Mouse (Mus musculus): ENCODE data around the gene Clcn2. TPM values are rescaled to one million over a fixed set of nuclear protein-coding genes. Genes with fewer than 3 reads are reported as not detected.

Gene Clcn2
- 2.1 TPM in 1 of 2 replicates, not detected in the other for polyA plus RNA-seq (2012; ENCODE audit: insufficient read depth, low replicate concordance)

- peaks cover 41% of the 10 kb centered on the region for H3K4me1 ChIP-seq
- H3K27me3 ChIP-seq (replicated peaks): peaks cover 32% of the 10 kb centered on the region
- peak; percentile 52; the same call in 1 of the 2 replicates for TF ChIP-seq FLI1 (IDR thresholded peaks at IDR 0.05; ENCODE audit: low read length)
- TF ChIP-seq GATA1 (IDR thresholded peaks at IDR 0.05; ENCODE audit: borderline replicate concordance, low read length): no peak
- H3K9me3 ChIP-seq: no peaks in the 10 kb centered on the region
- H3K36me3 ChIP-seq (replicated peaks; ENCODE audit: low read length): peaks cover 26% of the 10 kb centered on the region
- H3K4me3 ChIP-seq (replicated peaks): peak within 1 kb of the TSS; percentile 94
These were observed at the start of gene Clcn2, which contains the start of gene Polr2h for GRCm38 (mm10) chr16:20717181-20717977. Gene Clcn2, minus strand, starts transcription at chr16:20717746. Gene Polr2h, plus strand, starts transcription at chr16:20717665.

- H3K4me1 ChIP-seq: peaks cover 12% of the 10 kb centered on the region
- TF ChIP-seq GATA1 (IDR thresholded peaks at IDR 0.05; ENCODE audit: borderline replicate concordance, low read length) (no peak), FLI1 (IDR thresholded peaks at IDR 0.05; ENCODE audit: low read length) (no peak)
- peak overlapping the region; percentile 1 for H3K4me3 ChIP-seq (replicated peaks)
These were observed 47.7 kb upstream of the Clcn2 start for GRCm38 (mm10) chr16:20765244-20765643.

GRCm38 (mm10) chr16:20761681-20762080 is 44.1 kb upstream of the Clcn2 start:
- Histone ChIP-seq H3K27me3 (replicated peaks) (no peaks in the 10 kb centered on the region), H3K4me3 (replicated peaks) (no peak overlapping the region), H3K4me1 (peaks cover 26% of the 10 kb centered on the region), H3K36me3 (replicated peaks; ENCODE audit: low read length) (no peaks in the 10 kb centered on the region), H3K9me3 (no peaks in the 10 kb centered on the region)
- TF ChIP-seq FLI1 (IDR thresholded peaks at IDR 0.05; ENCODE audit: low read length) (no peak), GATA1 (IDR thresholded peaks at IDR 0.05; ENCODE audit: borderline replicate concordance, low read length) (no peak)

More at GRCm38 (mm10) chr16:20765244-20765643, 47.7 kb upstream of the Clcn2 start:
- no peaks in the 10 kb centered on the region for H3K27me3 ChIP-seq (replicated peaks)
- no peaks in the 10 kb centered on the region for H3K36me3 ChIP-seq (replicated peaks; ENCODE audit: low read length)
- no peaks in the 10 kb centered on the region for H3K9me3 ChIP-seq

- Histone ChIP-seq H3K36me3 (replicated peaks; ENCODE audit: low read length) (no peaks in the 10 kb centered on the region), H3K9me3 (no peaks in the 10 kb centered on the region), H3K4me3 (replicated peaks) (no peak overlapping the region), H3K4me1 (peaks cover 17% of the 10 kb centered on the region), H3K27me3 (replicated peaks) (peaks cover 2% of the 10 kb centered on the region)
- TF ChIP-seq GATA1 (IDR thresholded peaks at IDR 0.05; ENCODE audit: borderline replicate concordance, low read length) (no peak), FLI1 (IDR thresholded peaks at IDR 0.05; ENCODE audit: low read length) (no peak)
These were observed 39.8 kb upstream of the Clcn2 start for GRCm38 (mm10) chr16:20757385-20757784.

- Histone ChIP-seq H3K4me3 (replicated peaks) (no peak overlapping the region), H3K4me1 (peaks cover 14% of the 10 kb centered on the region), H3K9me3 (no peaks in the 10 kb centered on the region), H3K27me3 (replicated peaks) (peaks cover 3% of the 10 kb centered on the region), H3K36me3 (replicated peaks; ENCODE audit: low read length) (no peaks in the 10 kb centered on the region)
- TF ChIP-seq FLI1 (IDR thresholded peaks at IDR 0.05; ENCODE audit: low read length): no peak
- TF ChIP-seq GATA1 (IDR thresholded peaks at IDR 0.05; ENCODE audit: borderline replicate concordance, low read length): no peak
These were observed 38.5 kb upstream of the Clcn2 start for GRCm38 (mm10) chr16:20756052-20756451.

- peak overlapping the region; percentile 50 for H3K4me3 ChIP-seq (replicated peaks)
- peaks cover 5% of the 10 kb centered on the region; the same call in 1 of the 2 replicates for H3K9me3 ChIP-seq
- peaks cover 16% of the 10 kb centered on the region for H3K27me3 ChIP-seq (replicated peaks)
- no peak for TF ChIP-seq GATA1 (IDR thresholded peaks at IDR 0.05; ENCODE audit: borderline replicate concordance, low read length)
- TF ChIP-seq FLI1 (IDR thresholded peaks at IDR 0.05; ENCODE audit: low read length): no peak
- H3K36me3 ChIP-seq (replicated peaks; ENCODE audit: low read length): no peaks in the 10 kb centered on the region
- peaks cover 1% of the 10 kb centered on the region; the same call in 1 of the 2 replicates for H3K4me1 ChIP-seq
These were observed 33.0 kb upstream of the Clcn2 start for GRCm38 (mm10) chr16:20750518-20750917.

- TF ChIP-seq GATA1 (IDR thresholded peaks at IDR 0.05; ENCODE audit: borderline replicate concordance, low read length): no peak
- TF ChIP-seq FLI1 (IDR thresholded peaks at IDR 0.05; ENCODE audit: low read length): no peak
- peaks cover 34% of the 10 kb centered on the region for H3K27me3 ChIP-seq (replicated peaks)
- no peaks in the 10 kb centered on the region for H3K36me3 ChIP-seq (replicated peaks; ENCODE audit: low read length)
- peaks cover 11% of the 10 kb centered on the region; the same call in 1 of the 2 replicates for H3K9me3 ChIP-seq
- H3K4me1 ChIP-seq: peaks cover 2% of the 10 kb centered on the region; the same call in 1 of the 2 replicates
- no peak overlapping the region for H3K4me3 ChIP-seq (replicated peaks)
These were observed 29.1 kb upstream of the Clcn2 start for GRCm38 (mm10) chr16:20746641-20747040.

- peaks cover 79% of the 10 kb centered on the region for H3K27me3 ChIP-seq (replicated peaks)
- H3K36me3 ChIP-seq (replicated peaks; ENCODE audit: low read length): no peaks in the 10 kb centered on the region
- peak overlapping the region; percentile 2 for H3K4me3 ChIP-seq (replicated peaks)
- peaks cover 29% of the 10 kb centered on the region for H3K9me3 ChIP-seq
- H3K4me1 ChIP-seq: no peaks in the 10 kb centered on the region
- TF ChIP-seq FLI1 (IDR thresholded peaks at IDR 0.05; ENCODE audit: low read length): no peak
- TF ChIP-seq GATA1 (IDR thresholded peaks at IDR 0.05; ENCODE audit: borderline replicate concordance, low read length): no peak
These were observed 22.3 kb upstream of the Clcn2 start for GRCm38 (mm10) chr16:20739845-20740244.

- H3K27me3 ChIP-seq (replicated peaks): peaks cover 89% of the 10 kb centered on the region
- no peaks in the 10 kb centered on the region for H3K36me3 ChIP-seq (replicated peaks; ENCODE audit: low read length)
- TF ChIP-seq FLI1 (IDR thresholded peaks at IDR 0.05; ENCODE audit: low read length) (no peak), GATA1 (IDR thresholded peaks at IDR 0.05; ENCODE audit: borderline replicate concordance, low read length) (no peak)
- peaks cover 23% of the 10 kb centered on the region for H3K9me3 ChIP-seq
- H3K4me1 ChIP-seq: peaks cover 26% of the 10 kb centered on the region
- no peak overlapping the region for H3K4me3 ChIP-seq (replicated peaks)
These were observed 19.3 kb upstream of the Clcn2 start for GRCm38 (mm10) chr16:20736823-20737222.

GRCm38 (mm10) chr16:20736168-20736567 is 18.6 kb upstream of the Clcn2 start:
- Histone ChIP-seq H3K27me3 (replicated peaks) (peaks cover 90% of the 10 kb centered on the region), H3K36me3 (replicated peaks; ENCODE audit: low read length) (no peaks in the 10 kb centered on the region), H3K9me3 (peaks cover 23% of the 10 kb centered on the region), H3K4me3 (replicated peaks) (no peak overlapping the region), H3K4me1 (peaks cover 26% of the 10 kb centered on the region)
- TF ChIP-seq GATA1 (IDR thresholded peaks at IDR 0.05; ENCODE audit: borderline replicate concordance, low read length) (no peak), FLI1 (IDR thresholded peaks at IDR 0.05; ENCODE audit: low read length) (no peak)
